Mouse (Mus musculus) heart, embryonic 15.5 days (tissue): ENCODE results near the gene Vmn2r124. TPM values are rescaled to one million over a fixed set of nuclear protein-coding genes. Genes with fewer than 3 reads are reported as not detected.
"Not testable (repeated sequence)": the region's sequence is repeated elsewhere in the genome, so short reads cannot be mapped to it uniquely, and the experiment has no call there.

Experiments
- ATAC-seq: fragments of 200-750 bp; cut with Nextera tagmentation; replicated peaks from 2 replicates; pipeline ENCODE4 v1.8.0; 2017; ENCODE audit warnings: low read depth, moderate TSS enrichment; ENCODE audit not compliant: insufficient number of reproducible peaks, insufficient read depth, low FRiP score
- H3K27ac ChIP-seq: fragments of 300-500 bp; sonication (generic); 2 replicates; pipeline ENCODE4 v1.5.1; 2015; ENCODE audit warnings: mild to moderate bottlenecking, inconsistent platforms
- H3K27me3 ChIP-seq: fragments of 300-500 bp; sonication (generic); 2 replicates; pipeline ENCODE4 v1.6.1; 2015; ENCODE audit warnings: inconsistent platforms
- H3K36me3 ChIP-seq: fragments of 300-500 bp; sonication (generic); 2 replicates; pipeline ENCODE4 v1.6.1; 2015; ENCODE audit warnings: mild to moderate bottlenecking, inconsistent platforms
- H3K4me1 ChIP-seq: fragments of 300-500 bp; sonication (generic); replicated peaks from 2 replicates; pipeline ENCODE4 v1.6.1; 2015; ENCODE audit warnings: inconsistent platforms
- H3K4me2 ChIP-seq: fragments of 300-500 bp; sonication (generic); 2 replicates; pipeline ENCODE4 v1.6.1; 2015; ENCODE audit warnings: inconsistent platforms, mild to moderate bottlenecking, moderate library complexity
- H3K4me3 ChIP-seq: fragments of 300-500 bp; sonication (generic); 2 replicates; pipeline ENCODE4 v1.5.1; 2015; ENCODE audit warnings: mild to moderate bottlenecking, inconsistent platforms
- H3K9ac ChIP-seq: fragments of 300-500 bp; sonication (generic); 2 replicates; pipeline ENCODE4 v1.6.1; 2015; ENCODE audit warnings: mild to moderate bottlenecking, inconsistent platforms
- H3K9me3 ChIP-seq: fragments of 300-500 bp; sonication (generic); replicated peaks from 2 replicates; pipeline ENCODE4 v1.6.1; 2016; ENCODE audit warnings: inconsistent platforms
- WGBS: fragments of 180-500 bp; shearing (Covaris S2); methylation state at CpG from one replicate; pipeline ENCODE4 v1.1.7; 2015; ENCODE audit warnings: mixed read lengths; 5-methylcytosine and 5-hydroxymethylcytosine counted together
- polyA plus RNA-seq: library from polyadenylated mRNA; unstranded; fragments of >200 nt; fragmentation: Nextera tagmentation; extraction: Ambion mirVana; gene quantifications from 2 replicates; pipeline ENCODE4 v1.2.1, GENCODE M21; 2015

Vmn2r124 gene
- polyA plus RNA-seq: not detected in 2 replicates

DNA sequence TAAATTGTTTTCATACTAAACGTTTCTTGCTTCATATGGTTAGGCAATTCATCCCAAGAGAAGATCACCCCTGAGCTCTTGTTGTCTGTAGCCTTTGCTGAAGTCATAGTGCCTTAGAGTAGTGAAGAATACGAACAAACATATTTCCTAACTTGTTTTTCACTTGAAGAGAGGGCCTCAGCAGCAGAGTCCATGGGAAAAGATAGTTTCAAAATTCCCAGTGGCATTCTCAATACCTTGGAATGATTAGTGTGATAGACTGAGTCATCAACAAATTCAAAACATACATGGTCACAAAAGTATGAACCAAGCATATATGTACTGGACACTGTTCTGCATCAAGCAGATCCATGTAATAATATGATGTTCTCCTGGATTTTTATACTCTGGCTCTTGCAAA is at the start of gene Vmn2r124:
TSS of gene Vmn2r124 (plus strand) at position 301 of the 400 bp plus-strand sequence.
- no peak within 1 kb of the TSS for H3K27ac ChIP-seq
- H3K36me3 ChIP-seq: no peaks in the 10 kb centered on the region
- 35% methylated on average over 2 of the region's 2 CpGs for WGBS
- no peaks in the 10 kb centered on the region for H3K9me3 ChIP-seq
- no peak for ATAC-seq
- H3K4me1 ChIP-seq: no peaks in the 10 kb centered on the region
- H3K4me3 ChIP-seq: no peak within 1 kb of the TSS
- H3K4me2 ChIP-seq: no peak within 1 kb of the TSS
- H3K9ac ChIP-seq: no peak within 1 kb of the TSS
- no peaks in the 10 kb centered on the region for H3K27me3 ChIP-seq

- H3K4me3 ChIP-seq: no peak overlapping the region
- H3K4me1 ChIP-seq: no peaks in the 10 kb centered on the region
- no peak overlapping the region for H3K4me2 ChIP-seq
- H3K9me3 ChIP-seq: no peaks in the 10 kb centered on the region
- H3K27me3 ChIP-seq: no peaks in the 10 kb centered on the region
- no peak overlapping the region for H3K9ac ChIP-seq
- ATAC-seq: no peak
- 72% methylated on average over 1 of the region's 1 CpGs for WGBS
- H3K27ac ChIP-seq: no peak overlapping the region
- H3K36me3 ChIP-seq: no peaks in the 10 kb centered on the region
Observed at GRCm38 (mm10) chr17:18004752-18005151, 44.5 kb upstream of the Vmn2r124 start.

DNA sequence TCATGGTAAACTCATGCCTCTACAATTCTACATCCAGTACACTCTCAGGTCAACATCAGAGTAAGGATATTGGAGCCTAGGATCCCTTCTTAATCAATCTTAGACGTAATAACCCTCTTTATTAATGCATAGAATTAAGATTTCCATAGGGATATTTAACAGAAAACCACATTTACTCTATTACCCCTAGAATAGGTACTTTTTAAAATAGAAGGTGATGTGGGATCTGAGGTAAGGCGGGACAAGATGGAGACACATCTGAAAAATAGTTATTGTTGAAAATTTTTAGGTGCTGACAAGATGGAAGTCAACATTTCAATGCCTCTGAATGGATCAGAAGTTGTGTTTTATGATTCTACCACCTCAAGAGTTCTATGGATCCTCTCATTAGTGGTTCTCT is 27.8 kb upstream of the Vmn2r124 start, which contains the start of gene Fpr-rs4:
TSS of gene Fpr-rs4 (plus strand) at position 301 of the 400 bp plus-strand sequence.
- H3K4me3 ChIP-seq: no peak within 1 kb of the TSS
- H3K27ac ChIP-seq: no peak within 1 kb of the TSS
- no peaks in the 10 kb centered on the region for H3K36me3 ChIP-seq
- ATAC-seq: no peak
- 44% methylated on average over 2 of the region's 2 CpGs for WGBS
- H3K4me1 ChIP-seq: no peaks in the 10 kb centered on the region
- H3K9me3 ChIP-seq: no peaks in the 10 kb centered on the region
- no peaks in the 10 kb centered on the region for H3K27me3 ChIP-seq
- no peak within 1 kb of the TSS for H3K4me2 ChIP-seq
- H3K9ac ChIP-seq: no peak within 1 kb of the TSS

DNA sequence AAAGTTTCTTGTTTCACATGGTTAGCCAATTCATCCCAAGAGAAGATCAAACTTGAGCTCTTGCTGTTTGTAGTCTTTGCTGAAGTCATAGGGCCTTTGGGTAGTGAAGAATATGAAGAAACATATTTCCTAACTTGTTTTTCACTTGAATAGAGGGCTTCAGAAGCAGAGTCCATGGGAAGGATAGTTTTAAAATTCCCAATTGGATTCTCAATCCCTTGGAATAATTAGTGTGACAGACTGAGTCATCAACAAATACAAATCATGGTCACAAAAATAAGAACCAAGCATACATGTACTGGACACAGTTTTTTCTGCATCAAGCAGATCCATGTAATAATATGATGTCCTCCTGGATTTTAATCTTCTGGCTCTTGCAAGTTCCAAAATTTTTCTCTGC is 35.5 kb downstream of the Vmn2r124 start, which contains the start of gene Vmn2r91:
TSS of gene Vmn2r91 (plus strand) at position 301 of the 400 bp plus-strand sequence.
- not testable (repeated sequence) for H3K4me3 ChIP-seq, H3K27me3 ChIP-seq, H3K9me3 ChIP-seq, H3K4me2 ChIP-seq, H3K4me1 ChIP-seq, H3K27ac ChIP-seq, ATAC-seq, H3K9ac ChIP-seq, H3K36me3 ChIP-seq

- not testable (repeated sequence) for H3K4me2 ChIP-seq, H3K27me3 ChIP-seq, H3K27ac ChIP-seq, H3K9me3 ChIP-seq, H3K36me3 ChIP-seq, ATAC-seq, H3K9ac ChIP-seq, H3K4me3 ChIP-seq, H3K4me1 ChIP-seq
- WGBS: 53% methylated on average over 1 of the region's 1 CpGs
Observed at GRCm38 (mm10) chr17:18095626-18096025, 46.4 kb downstream of the Vmn2r124 start.

DNA sequence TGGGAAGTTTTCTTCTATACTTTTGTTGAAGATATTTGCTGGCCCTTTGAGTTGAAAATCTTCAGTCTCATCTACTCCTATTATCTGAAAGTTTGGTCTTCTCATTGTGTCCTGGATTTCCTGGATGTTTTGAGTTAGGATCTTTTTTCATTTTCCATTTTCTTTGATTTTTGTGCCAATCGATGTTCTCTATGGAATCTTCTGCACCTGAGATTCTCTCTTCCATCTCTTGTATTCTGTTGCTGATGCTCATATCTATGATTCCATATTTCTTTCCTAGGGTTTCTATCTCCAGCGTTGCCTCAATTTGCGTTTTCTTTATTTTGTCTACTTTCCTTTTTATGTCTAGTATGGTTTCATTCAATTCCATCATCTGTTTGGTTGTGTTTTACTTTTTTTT is 53.0 kb downstream of the Vmn2r124 start:
- not testable (repeated sequence) for H3K9ac ChIP-seq, H3K4me3 ChIP-seq, H3K9me3 ChIP-seq, H3K27ac ChIP-seq, H3K36me3 ChIP-seq, H3K4me2 ChIP-seq, ATAC-seq, H3K4me1 ChIP-seq, H3K27me3 ChIP-seq
- 75% methylated on average over 3 of the region's 3 CpGs for WGBS

Other genes starting within 250 kb of the Vmn2r124 start
- gene Spaca6, start 222.3 kb upstream of the Vmn2r124 start, polyA plus RNA-seq: 17.2 and 23.1 TPM in 2 replicates
- 0.66 and 0.79 TPM in 2 replicates for gene Has1, start 194.2 kb upstream of the Vmn2r124 start, polyA plus RNA-seq
- gene Fpr1, start 165.5 kb upstream of the Vmn2r124 start, polyA plus RNA-seq: 0.38 and 0.58 TPM in 2 replicates
- 0.11 and 0.44 TPM in 2 replicates for gene Fpr2, start 161.6 kb upstream of the Vmn2r124 start, polyA plus RNA-seq
- gene Fpr3, start 161.6 kb upstream of the Vmn2r124 start, polyA plus RNA-seq: not detected in 2 replicates
- not detected in 2 replicates for gene Fpr-rs4, start 27.7 kb upstream of the Vmn2r124 start, polyA plus RNA-seq
- not detected in 2 replicates for gene Vmn2r91, start 35.6 kb downstream of the Vmn2r124 start, polyA plus RNA-seq
- gene Vmn2r92, start 102.5 kb downstream of the Vmn2r124 start, polyA plus RNA-seq: not detected in 2 replicates
- gene Vmn2r94, start 228.3 kb downstream of the Vmn2r124 start, polyA plus RNA-seq: not detected in 2 replicates
- gene Vmn2r93, start 248.7 kb downstream of the Vmn2r124 start, polyA plus RNA-seq: not detected in 2 replicates